8 mouse cellular contexts compared by ENCODE assay signal in the genomic region with DNA sequence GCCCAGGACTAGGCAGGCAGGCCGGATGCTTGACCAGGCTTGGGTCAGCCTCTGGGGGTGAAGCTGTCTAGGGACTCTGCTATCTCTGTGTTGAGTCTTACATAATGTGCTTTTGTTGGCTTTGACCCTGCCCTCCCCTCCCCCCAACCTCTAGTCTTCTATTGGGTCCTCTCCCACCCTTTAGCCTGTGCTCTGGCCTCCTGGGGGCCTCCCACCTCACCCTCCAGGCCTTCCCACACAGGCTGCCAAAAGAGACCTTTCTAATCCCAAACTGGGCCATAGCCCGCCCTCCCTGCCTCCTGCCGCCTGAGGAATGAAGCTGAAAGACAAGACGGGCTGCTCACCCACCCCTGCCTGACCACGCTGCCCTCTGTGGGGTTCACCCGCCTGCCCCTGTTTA. TPM values are rescaled to one million over a fixed set of nuclear protein-coding genes. Genes with fewer than 3 reads are reported as not detected.
DNase-seq lines count a peak whose midpoint lies in the region; ATAC-seq and TF ChIP-seq lines count a peak whose summit lies in the region.

No protein-coding gene starts in this region.

- H3K9ac ChIP-seq in heart, adult 2 months (ENCODE audit: low read depth, low read length) = 0 out of 2 replicates have a peak overlapping the region, but pooled peaks have one; percentile 10
- H3K9ac ChIP-seq in hindbrain, embryonic 11.5 days (ENCODE audit: low read depth, low read length) = no peak overlapping the region
- peak overlapping the region; percentile 8; the same call in 1 of the 2 replicates for H3K9ac ChIP-seq in midbrain, embryonic 12.5 days (replicated peaks)

- peaks cover 34% of the 10 kb centered on the region for H3K4me1 ChIP-seq in heart, adult 2 months (ENCODE audit: control insufficient read depth, insufficient read depth, low read length)
- peaks cover 22% of the 10 kb centered on the region for H3K4me1 ChIP-seq in hindbrain, embryonic 11.5 days (replicated peaks; ENCODE audit: control insufficient read depth, insufficient read depth, low read length)
- peaks cover 53% of the 10 kb centered on the region for H3K4me1 ChIP-seq in midbrain, embryonic 12.5 days

- peaks cover 4% of the 10 kb centered on the region for H3K79me2 ChIP-seq in heart, adult 2 months (replicated peaks; ENCODE audit: control insufficient read depth, insufficient read depth, low read length)

- peak overlapping the region; percentile 83 for H3K27ac ChIP-seq in heart, adult 2 months
- peak overlapping the region; percentile 49 for H3K27ac ChIP-seq in hindbrain, embryonic 11.5 days (ENCODE audit: low read depth, low read length)
- H3K27ac ChIP-seq in midbrain, embryonic 12.5 days (replicated peaks) = peak overlapping the region; percentile 44; the same call in 1 of the 2 replicates

- intact Hi-C loops in heart, adult 2 months (cut with DNase I) = loop anchor here (2.0 kb wide), 1 partner anchor 30 kb away; no protein-coding TSS in a partner anchor
- intact Hi-C loops in heart, postnatal 10 days (cut with DNase I) = no loop called here

- TF ChIP-seq EP300 in heart, adult 2 months (IDR thresholded peaks at IDR 0.05; ENCODE audit: insufficient read depth, low read depth, low read length) = no peak

- no peak for TF ChIP-seq CTCF in heart, adult 2 months (IDR thresholded peaks at IDR 0.05)
- TF ChIP-seq CTCF in Patski (IDR thresholded peaks at IDR 0.05) = no peak

- POLR2A ChIA-PET in Patski (lab: Charles Lee) = interaction anchor here (1.6 to 3.0 kb wide), 2 partner anchors 16 kb away, joined by 4 to 8 read pairs; no protein-coding TSS in a partner anchor

- H3K4me2 ChIP-seq in hindbrain, embryonic 11.5 days (replicated peaks; ENCODE audit: low read depth, low read length) = no peak overlapping the region
- peak overlapping the region; percentile 16; the same call in 1 of the 2 replicates for H3K4me2 ChIP-seq in midbrain, embryonic 12.5 days (replicated peaks)

- no peaks in the 10 kb centered on the region for H3K9me3 ChIP-seq in hindbrain, embryonic 11.5 days (ENCODE audit: control insufficient read depth, low read length)
- no peaks in the 10 kb centered on the region for H3K9me3 ChIP-seq in midbrain, embryonic 12.5 days

- no peaks in the 10 kb centered on the region for H3K27me3 ChIP-seq in heart, adult 2 months (ENCODE audit: control insufficient read depth, insufficient read depth, low read length)
- H3K27me3 ChIP-seq in Patski = no peaks in the 10 kb centered on the region
- H3K27me3 ChIP-seq in hindbrain, embryonic 11.5 days (ENCODE audit: control insufficient read depth, insufficient read depth, low read length) = no peaks in the 10 kb centered on the region
- no peaks in the 10 kb centered on the region for H3K27me3 ChIP-seq in midbrain, embryonic 12.5 days

- WGBS in heart, adult 2 months = 35% methylated on average over 6 of the region's 6 CpGs
- 26% methylated on average over 6 of the region's 6 CpGs for WGBS in hindbrain, embryonic 11.5 days
- WGBS in midbrain, embryonic 12.5 days = 18% methylated on average over 6 of the region's 6 CpGs

- CTCF ChIA-PET in Patski (lab: Charles Lee) = interaction anchor here (0.9 to 5.1 kb wide), 3 partner anchors 15 to 47 kb away, joined by 3 to 33 read pairs (median 4); no protein-coding TSS in a partner anchor

- peak; percentile 48 to 56 for DNase-seq in heart, adult 2 months
- DNase-seq in heart, postnatal 10 days = no peak
- peak; percentile 92 for DNase-seq in Patski (ENCODE audit: low read depth, low spot score)
- DNase-seq in hindbrain, embryonic 11.5 days (ENCODE audit: low spot score) = no peak
- no peak for DNase-seq in right cerebral cortex, adult 18-20 months
- no peak for DNase-seq in cerebellum, postnatal 4 days (ENCODE audit: low spot score in 2 of 2)
- no peak for DNase-seq in cerebellum, adult 11 months

- no peaks in the 10 kb centered on the region; the same call in 1 of the 2 replicates for H3K36me3 ChIP-seq in heart, adult 2 months (ENCODE audit: control insufficient read depth, insufficient read depth, low read length)
- H3K36me3 ChIP-seq in hindbrain, embryonic 11.5 days (ENCODE audit: control insufficient read depth, insufficient read depth, low read length) = no peaks in the 10 kb centered on the region
- H3K36me3 ChIP-seq in midbrain, embryonic 12.5 days = no peaks in the 10 kb centered on the region

- in situ Hi-C loops in Patski (cut with MboI; ENCODE audit: low pct_unique_long_range_greater_than_20kb) = no loop called here

- TF ChIP-seq POLR2A in heart, adult 2 months (IDR thresholded peaks at IDR 0.05; ENCODE audit: insufficient read depth, low read depth, low read length) = no peak

- H3K4me3 ChIP-seq in heart, adult 2 months = no peak overlapping the region
- H3K4me3 ChIP-seq in hindbrain, embryonic 11.5 days (ENCODE audit: low read depth, low read length) = no peak overlapping the region
- no peak overlapping the region for H3K4me3 ChIP-seq in midbrain, embryonic 12.5 days

- peak; percentile 7 for ATAC-seq in Patski
- ATAC-seq in hindbrain, embryonic 11.5 days (ENCODE audit: low FRiP score) = no peak
- no peak for ATAC-seq in midbrain, embryonic 12.5 days (ENCODE audit: low FRiP score, low read depth)

RNA-seq across cellular contexts. Expression of a gene that starts 5.1 kb away (rescaled TPM):
- total RNA-seq in heart, adult 2 months (2021) = 10 to 100 TPM; 19.5 to 20.0 TPM
- polyA plus RNA-seq in heart, adult 2 months (2012; rRNA removed) = 21.0 and 21.5 TPM in 2 replicates
- 10 to 100 TPM; 40.4 to 46.2 TPM for total RNA-seq in heart, postnatal 10 days (2021)
- 170 TPM for polyA plus RNA-seq in Patski (2021)
- 11.6 and 13.1 TPM in 2 replicates for polyA plus RNA-seq in hindbrain, embryonic 11.5 days (2014; fragmentation: Nextera tagmentation; extraction: Ambion mirVana)
- polyA plus RNA-seq in midbrain, embryonic 12.5 days (2016; fragmentation: Nextera tagmentation; extraction: Ambion mirVana) = 27.0 and 29.1 TPM in 2 replicates

RNA-seq across cellular contexts. Expression of a gene that starts 34.0 kb away (rescaled TPM):
- total RNA-seq in heart, adult 2 months (2021) = 10 to 100 TPM in 1 of 2 experiments, 1 to 10 TPM in 1; 9.8 to 11.4 TPM
- polyA plus RNA-seq in heart, adult 2 months (2012; rRNA removed) = 14.4 and 15.6 TPM in 2 replicates
- 10 to 100 TPM; 25.4 to 25.7 TPM for total RNA-seq in heart, postnatal 10 days (2021)
- polyA plus RNA-seq in Patski (2021) = 30.1 TPM
- polyA plus RNA-seq in hindbrain, embryonic 11.5 days (2014; fragmentation: Nextera tagmentation; extraction: Ambion mirVana) = 62.8 and 64.7 TPM in 2 replicates
- 80.3 and 83.2 TPM in 2 replicates for polyA plus RNA-seq in midbrain, embryonic 12.5 days (2016; fragmentation: Nextera tagmentation; extraction: Ambion mirVana)

Comparison
In these comparisons a context has a peak if more than half of its experiments do, and no peak if none do; other contexts are left out.
1. DNase-seq: peak in heart, adult 2 months (2 of 2) and Patski (single experiment); none in heart, postnatal 10 days (0 of 2), hindbrain, embryonic 11.5 days (single experiment), right cerebral cortex, adult 18-20 months (single experiment), cerebellum, postnatal 4 days (0 of 2) and cerebellum, adult 11 months (single experiment).
2. Peak in every context shown above with its lines, with median percentiles within 50 percentile points of each other: H3K27ac ChIP-seq.